Mouse (Mus musculus): ENCODE data around the gene Gtf3c2.

Gtf3c2 gene

GRCm38 (mm10) chr5:31149781-31150180 lies 30.2 kb downstream of the Gtf3c2 start:
- DNase-seq (ENCODE audit: low read depth, low spot score) = peak; percentile 32

GRCm38 (mm10) chr5:31138968-31139425 lies 40.9 kb downstream of the Gtf3c2 start:
- no peak for DNase-seq (ENCODE audit: low read depth, low spot score)

- no peak for DNase-seq (ENCODE audit: low read depth, low spot score)
Observed at GRCm38 (mm10) chr5:31138241-31138967, 41.5 kb downstream of the Gtf3c2 start, which contains the start of gene Ucn. TSS of gene Ucn (minus strand) at chr5:31138829.

GRCm38 (mm10) chr5:31137658-31138057 lies 42.3 kb downstream of the Gtf3c2 start:
- no peak for DNase-seq (ENCODE audit: low read depth, low spot score)

- DNase-seq (ENCODE audit: low read depth, low spot score) = no peak
Observed at GRCm38 (mm10) chr5:31136730-31137424, 43.1 kb downstream of the Gtf3c2 start.

- DNase-seq (ENCODE audit: low read depth, low spot score) = no peak
Observed at GRCm38 (mm10) chr5:31126050-31126449, 53.9 kb downstream of the Gtf3c2 start.

- no peak for DNase-seq (ENCODE audit: low read depth, low spot score)
Observed at GRCm38 (mm10) chr5:31123481-31123880, 56.5 kb downstream of the Gtf3c2 start.

- DNase-seq (ENCODE audit: low read depth, low spot score) = peak; percentile 77
Observed at GRCm38 (mm10) chr5:31121111-31121510, 58.8 kb downstream of the Gtf3c2 start.

- no peak for DNase-seq (ENCODE audit: low read depth, low spot score)
Observed at GRCm38 (mm10) chr5:31116912-31117311, 63.0 kb downstream of the Gtf3c2 start.

- DNase-seq (ENCODE audit: low read depth, low spot score) = no peak
Observed at GRCm38 (mm10) chr5:31116354-31116753, 63.6 kb downstream of the Gtf3c2 start, which contains the start of gene Trim54. TSS of gene Trim54 (plus strand) at chr5:31116712.

GRCm38 (mm10) chr5:31110781-31111180 lies 69.2 kb downstream of the Gtf3c2 start:
- DNase-seq (ENCODE audit: low read depth, low spot score) = peak; percentile 35

- no peak for DNase-seq (ENCODE audit: low read depth, low spot score)
Observed at GRCm38 (mm10) chr5:31108000-31108490, 71.9 kb downstream of the Gtf3c2 start, which contains the start of gene Slc30a3. TSS of gene Slc30a3 (minus strand) at chr5:31108237.

Data from brain, adult 2 months (tissue).